Mouse (Mus musculus): ENCODE results near the gene Ppp1ca. TPM values are rescaled to one million over a fixed set of nuclear protein-coding genes. Genes with fewer than 3 reads are reported as not detected.

The Ppp1ca gene
- polyA plus RNA-seq, 1 experiment from 2014 or later = 727 TPM

DNA sequence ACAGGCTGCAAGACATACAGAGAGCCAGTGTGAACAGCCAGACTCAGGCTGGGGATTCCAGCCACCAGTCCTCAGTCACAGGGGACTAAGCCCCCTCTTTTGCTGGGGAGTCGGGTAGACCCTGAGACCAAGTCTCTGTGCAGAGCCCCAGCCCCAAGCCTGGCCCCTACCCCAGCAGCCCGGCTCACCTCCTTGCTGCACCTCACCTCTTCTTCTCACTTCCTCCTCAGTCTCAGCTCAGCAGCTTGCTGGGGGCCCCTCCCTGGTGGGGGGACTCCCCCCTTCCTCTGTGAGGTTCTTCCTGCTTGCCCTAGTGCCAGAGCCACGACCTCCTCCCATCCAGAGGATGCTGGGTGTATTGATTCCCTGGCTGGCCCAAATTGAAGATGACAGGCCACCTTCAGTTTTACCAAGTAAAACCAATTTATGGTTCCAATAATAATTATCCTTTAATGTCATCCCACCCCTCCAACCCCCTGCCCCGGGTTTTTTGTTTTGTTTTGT, 982 bp upstream of the Ppp1ca start, which contains the start of gene Tbc1d10c:
Gene Tbc1d10c, minus strand, starts transcription at position 454 of the 504 bp plus-strand sequence.
- peaks cover 22% of the 10 kb centered on the region; the same call in 1 of the 2 replicates for H3K36me3 ChIP-seq (ENCODE audit: control insufficient read depth, insufficient read depth, low read length)
- peak within 1 kb of the TSS; percentile 99 for H3K9ac ChIP-seq (ENCODE audit: low read length)
- H3K4me1 ChIP-seq (ENCODE audit: control insufficient read depth, insufficient read depth, low read length) = peaks cover 19% of the 10 kb centered on the region
- 54% methylated on average over 4 of the region's 4 CpGs for WGBS
- peak within 1 kb of the TSS; percentile 96 for H3K27ac ChIP-seq (ENCODE audit: low read length)
- H3K9me3 ChIP-seq (replicated peaks; ENCODE audit: control insufficient read depth, low read length) = no peaks in the 10 kb centered on the region
- H3K27me3 ChIP-seq (ENCODE audit: control insufficient read depth, insufficient read depth, low read length) = no peaks in the 10 kb centered on the region
- H3K4me3 ChIP-seq (replicated peaks; ENCODE audit: low read length) = peak within 1 kb of the TSS; percentile 93
- H3K4me2 ChIP-seq (ENCODE audit: low read depth, low read length) = peak within 1 kb of the TSS; percentile 97
- no peak for ATAC-seq (ENCODE audit: insufficient read depth, low FRiP score)

DNA sequence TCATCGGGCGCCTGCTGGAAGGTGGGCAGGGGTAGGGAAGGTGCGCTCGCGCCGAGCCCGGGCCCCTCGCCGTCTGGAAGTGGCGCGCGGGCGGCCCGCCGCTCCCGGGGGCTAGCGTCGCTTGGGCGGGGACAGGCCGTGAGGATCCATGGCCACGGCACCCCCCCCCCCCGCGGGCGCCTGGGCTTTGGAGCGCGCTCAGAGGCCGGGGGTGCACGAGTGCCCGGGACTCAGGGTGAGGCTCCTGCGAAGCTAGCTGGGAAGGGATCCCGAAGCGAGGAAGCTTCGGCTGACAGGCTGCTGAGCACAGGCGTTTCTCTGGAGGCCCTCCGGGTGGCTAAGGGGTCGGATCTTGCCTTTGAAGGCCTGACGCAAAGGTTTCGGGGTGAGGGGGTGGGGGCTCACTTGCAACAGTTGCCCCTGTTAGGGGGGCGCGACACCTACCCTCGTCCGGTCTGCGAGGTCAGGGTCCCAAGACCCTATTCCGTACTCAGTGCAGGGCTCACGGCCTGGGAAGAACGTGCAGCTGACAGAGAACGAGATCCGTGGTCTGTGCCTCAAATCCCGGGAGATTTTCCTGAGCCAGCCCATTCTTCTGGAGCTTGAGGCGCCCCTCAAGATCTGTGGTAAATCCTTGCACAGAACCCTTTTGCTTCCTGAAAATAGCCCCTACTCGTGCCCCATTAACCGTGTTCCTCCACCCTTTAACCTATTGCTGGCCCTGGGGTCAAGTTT, 553 bp downstream of the Ppp1ca start:
- Histone ChIP-seq H3K36me3 (ENCODE audit: control insufficient read depth, insufficient read depth, low read length) (peaks cover 24% of the 10 kb centered on the region; the same call in 1 of the 2 replicates), H3K27ac (ENCODE audit: low read length) (peak overlapping the region; percentile 96), H3K9ac (ENCODE audit: low read length) (peak overlapping the region; percentile 99), H3K27me3 (ENCODE audit: control insufficient read depth, insufficient read depth, low read length) (no peaks in the 10 kb centered on the region), H3K4me2 (ENCODE audit: low read depth, low read length) (peak overlapping the region; percentile 97), H3K4me1 (ENCODE audit: control insufficient read depth, insufficient read depth, low read length) (peaks cover 19% of the 10 kb centered on the region), H3K4me3 (replicated peaks; ENCODE audit: low read length) (peak overlapping the region; percentile 93), H3K9me3 (replicated peaks; ENCODE audit: control insufficient read depth, low read length) (no peaks in the 10 kb centered on the region)
- WGBS = under 1% methylated on average over 50 of the region's 52 CpGs
- ATAC-seq (ENCODE audit: insufficient read depth, low FRiP score) = peak; percentile 48

DNA sequence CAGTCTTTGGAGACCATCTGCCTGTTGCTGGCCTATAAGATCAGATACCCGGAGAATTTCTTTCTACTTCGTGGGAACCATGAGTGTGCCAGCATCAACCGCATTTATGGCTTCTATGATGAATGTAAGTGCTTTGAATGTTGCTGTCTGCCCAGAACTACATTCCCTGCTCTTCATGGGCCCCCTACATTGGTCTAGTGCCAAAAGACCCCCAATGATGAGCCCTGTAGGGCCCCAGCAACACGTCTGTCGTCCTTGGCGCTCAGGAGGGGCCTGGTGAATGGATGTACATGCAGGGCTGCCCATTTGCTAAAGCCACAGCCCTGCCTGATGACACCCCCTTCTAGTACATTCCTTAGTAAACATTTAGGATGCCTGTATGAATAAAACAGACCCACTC, 1.3 kb downstream of the Ppp1ca start:
- Histone ChIP-seq H3K9ac (ENCODE audit: low read length) (peak overlapping the region; percentile 99), H3K27me3 (ENCODE audit: control insufficient read depth, insufficient read depth, low read length) (no peaks in the 10 kb centered on the region), H3K4me3 (replicated peaks; ENCODE audit: low read length) (peak overlapping the region; percentile 93), H3K27ac (ENCODE audit: low read length) (peak overlapping the region; percentile 96; the same call in 1 of the 2 replicates), H3K4me1 (ENCODE audit: control insufficient read depth, insufficient read depth, low read length) (peaks cover 19% of the 10 kb centered on the region), H3K9me3 (replicated peaks; ENCODE audit: control insufficient read depth, low read length) (no peaks in the 10 kb centered on the region), H3K36me3 (ENCODE audit: control insufficient read depth, insufficient read depth, low read length) (peaks cover 24% of the 10 kb centered on the region; the same call in 1 of the 2 replicates), H3K4me2 (ENCODE audit: low read depth, low read length) (peak overlapping the region; percentile 97)
- no peak for ATAC-seq (ENCODE audit: insufficient read depth, low FRiP score)
- 48% methylated on average over 6 of the region's 6 CpGs for WGBS

DNA sequence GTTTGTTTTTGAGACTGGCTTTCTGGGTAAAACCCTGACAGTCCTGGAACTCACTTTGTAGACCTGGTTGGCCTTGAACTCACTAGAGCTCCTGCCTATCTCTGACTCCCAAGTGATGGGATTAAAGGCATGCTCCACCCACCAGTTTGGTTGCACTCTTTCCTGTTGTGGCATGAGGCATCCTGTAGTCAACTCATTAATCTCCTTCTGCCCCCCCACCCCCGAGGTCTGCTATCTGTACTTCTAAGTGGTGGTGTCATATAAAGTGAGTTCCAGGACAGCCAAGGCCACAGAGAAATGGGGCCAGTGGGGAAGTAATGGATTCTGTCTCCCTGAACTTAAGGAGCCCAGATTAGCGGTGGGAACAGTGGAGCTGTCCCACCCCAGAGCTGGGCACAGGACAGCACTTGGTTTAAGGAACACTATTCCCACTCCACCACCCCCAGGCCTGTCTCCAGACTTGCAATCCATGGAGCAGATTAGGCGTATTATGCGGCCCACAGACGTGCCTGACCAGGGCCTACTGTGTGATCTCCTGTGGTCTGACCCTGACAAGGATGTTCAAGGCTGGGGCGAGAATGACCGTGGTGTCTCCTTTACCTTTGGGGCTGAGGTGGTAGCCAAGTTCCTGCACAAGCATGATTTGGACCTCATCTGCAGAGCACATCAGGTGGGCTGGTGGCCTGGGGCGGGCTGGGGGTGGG, 2.3 kb downstream of the Ppp1ca start:
- H3K4me1 ChIP-seq (ENCODE audit: control insufficient read depth, insufficient read depth, low read length) = peaks cover 19% of the 10 kb centered on the region
- H3K9ac ChIP-seq (ENCODE audit: low read length) = no peak overlapping the region
- H3K4me2 ChIP-seq (ENCODE audit: low read depth, low read length) = no peak overlapping the region
- 86% methylated on average over 8 of the region's 8 CpGs for WGBS
- no peak overlapping the region for H3K27ac ChIP-seq (ENCODE audit: low read length)
- H3K27me3 ChIP-seq (ENCODE audit: control insufficient read depth, insufficient read depth, low read length) = no peaks in the 10 kb centered on the region
- no peak overlapping the region for H3K4me3 ChIP-seq (replicated peaks; ENCODE audit: low read length)
- no peaks in the 10 kb centered on the region for H3K9me3 ChIP-seq (replicated peaks; ENCODE audit: control insufficient read depth, low read length)
- peaks cover 24% of the 10 kb centered on the region; the same call in 1 of the 2 replicates for H3K36me3 ChIP-seq (ENCODE audit: control insufficient read depth, insufficient read depth, low read length)
- no peak for ATAC-seq (ENCODE audit: insufficient read depth, low FRiP score)

DNA sequence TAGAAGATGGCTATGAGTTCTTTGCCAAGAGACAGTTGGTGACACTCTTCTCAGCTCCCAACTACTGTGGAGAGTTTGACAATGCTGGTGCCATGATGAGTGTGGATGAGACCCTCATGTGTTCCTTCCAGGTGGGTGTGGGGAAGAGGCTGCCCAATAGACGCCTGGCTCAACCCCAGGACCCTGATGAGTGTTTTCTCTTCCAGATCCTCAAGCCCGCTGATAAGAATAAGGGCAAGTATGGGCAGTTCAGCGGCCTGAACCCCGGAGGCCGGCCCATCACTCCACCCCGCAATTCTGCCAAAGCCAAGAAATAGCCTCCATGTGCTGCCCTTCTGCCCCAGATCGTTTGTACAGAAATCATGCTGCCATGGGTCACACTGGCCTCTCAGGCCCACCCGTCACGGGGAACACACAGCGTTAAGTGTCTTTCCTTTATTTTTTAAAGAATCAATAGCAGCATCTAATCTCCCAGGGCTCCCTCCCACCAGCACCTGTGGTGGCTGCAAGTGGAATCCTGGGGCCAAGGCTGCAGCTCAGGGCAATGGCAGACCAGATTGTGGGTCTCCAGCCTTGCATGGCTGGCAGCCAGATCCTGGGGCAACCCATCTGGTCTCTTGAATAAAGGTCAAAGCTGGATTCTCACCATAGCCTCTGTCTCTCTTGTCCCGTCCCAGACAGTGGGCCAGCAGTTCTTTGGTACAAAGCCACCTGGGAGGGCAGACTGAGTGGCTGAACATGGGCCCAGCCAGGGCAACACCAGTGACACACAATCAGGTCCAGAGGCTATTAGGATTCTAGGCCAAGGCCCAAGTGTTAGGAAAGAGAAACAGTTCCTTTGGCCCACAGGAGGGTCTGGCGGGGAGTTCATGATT, 3.1 kb downstream of the Ppp1ca start:
- no peak overlapping the region for H3K4me3 ChIP-seq (replicated peaks; ENCODE audit: low read length)
- H3K4me2 ChIP-seq (ENCODE audit: low read depth, low read length) = no peak overlapping the region
- no peak overlapping the region for H3K27ac ChIP-seq (ENCODE audit: low read length)
- peaks cover 24% of the 10 kb centered on the region; the same call in 1 of the 2 replicates for H3K36me3 ChIP-seq (ENCODE audit: control insufficient read depth, insufficient read depth, low read length)
- H3K9me3 ChIP-seq (replicated peaks; ENCODE audit: control insufficient read depth, low read length) = no peaks in the 10 kb centered on the region
- peaks cover 20% of the 10 kb centered on the region for H3K4me1 ChIP-seq (ENCODE audit: control insufficient read depth, insufficient read depth, low read length)
- H3K27me3 ChIP-seq (ENCODE audit: control insufficient read depth, insufficient read depth, low read length) = no peaks in the 10 kb centered on the region
- WGBS = 79% methylated on average over 12 of the region's 12 CpGs
- no peak for ATAC-seq (ENCODE audit: insufficient read depth, low FRiP score)
- H3K9ac ChIP-seq (ENCODE audit: low read length) = no peak overlapping the region

DNA sequence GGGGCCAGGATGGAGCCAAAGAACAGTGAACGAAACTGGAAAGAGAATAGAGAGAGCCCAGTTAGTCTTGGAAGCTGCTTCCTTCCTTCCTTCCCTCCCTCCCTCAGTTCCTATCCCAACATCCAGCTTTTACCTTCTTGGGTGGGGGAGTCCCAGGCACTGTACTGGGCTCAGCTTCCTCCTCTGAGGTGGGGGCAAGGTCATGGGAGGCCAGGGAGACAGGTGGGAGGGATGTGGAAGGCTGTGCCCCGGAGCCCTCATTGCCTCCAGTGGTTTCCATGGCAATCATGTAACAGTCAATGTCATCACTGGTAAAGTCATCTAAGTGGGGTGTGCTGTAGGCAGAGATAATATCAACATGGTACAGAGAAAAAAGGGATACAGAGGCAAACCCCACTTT, 4.2 kb downstream of the Ppp1ca start:
- ATAC-seq (ENCODE audit: insufficient read depth, low FRiP score) = no peak
- no peaks in the 10 kb centered on the region for H3K27me3 ChIP-seq (ENCODE audit: control insufficient read depth, insufficient read depth, low read length)
- no peak overlapping the region for H3K27ac ChIP-seq (ENCODE audit: low read length)
- WGBS = 52% methylated on average over 2 of the region's 2 CpGs
- peaks cover 24% of the 10 kb centered on the region for H3K4me1 ChIP-seq (ENCODE audit: control insufficient read depth, insufficient read depth, low read length)
- no peak overlapping the region for H3K4me3 ChIP-seq (replicated peaks; ENCODE audit: low read length)
- no peaks in the 10 kb centered on the region for H3K9me3 ChIP-seq (replicated peaks; ENCODE audit: control insufficient read depth, low read length)
- H3K4me2 ChIP-seq (ENCODE audit: low read depth, low read length) = no peak overlapping the region
- peaks cover 24% of the 10 kb centered on the region; the same call in 1 of the 2 replicates for H3K36me3 ChIP-seq (ENCODE audit: control insufficient read depth, insufficient read depth, low read length)
- no peak overlapping the region; the same call in 1 of the 2 replicates for H3K9ac ChIP-seq (ENCODE audit: low read length)

DNA sequence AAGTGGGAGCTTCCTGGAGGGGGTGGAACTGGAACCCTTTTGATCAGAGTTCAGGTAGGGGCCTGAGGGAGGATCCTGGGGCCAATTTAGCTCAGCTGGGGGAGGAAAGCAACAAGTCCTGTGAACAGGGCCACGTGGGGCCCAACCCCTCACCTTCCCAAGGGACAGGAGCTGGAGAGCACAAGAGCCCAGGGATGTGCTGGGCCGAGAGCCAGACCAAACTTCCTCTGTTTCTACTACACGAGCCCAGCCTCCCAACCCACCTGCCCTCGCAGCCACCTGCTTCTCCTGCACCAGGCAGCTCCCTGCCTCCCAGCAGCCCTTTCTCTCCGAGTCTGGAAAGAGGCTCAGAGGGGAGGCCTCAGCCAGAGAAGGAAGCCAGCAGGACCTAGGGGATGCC, 4.7 kb downstream of the Ppp1ca start:
- Histone ChIP-seq H3K9me3 (replicated peaks; ENCODE audit: control insufficient read depth, low read length) (no peaks in the 10 kb centered on the region), H3K4me1 (ENCODE audit: control insufficient read depth, insufficient read depth, low read length) (peaks cover 24% of the 10 kb centered on the region), H3K4me3 (replicated peaks; ENCODE audit: low read length) (no peak overlapping the region), H3K27ac (ENCODE audit: low read length) (no peak overlapping the region), H3K27me3 (ENCODE audit: control insufficient read depth, insufficient read depth, low read length) (no peaks in the 10 kb centered on the region), H3K9ac (ENCODE audit: low read length) (no peak overlapping the region), H3K4me2 (ENCODE audit: low read depth, low read length) (no peak overlapping the region), H3K36me3 (ENCODE audit: control insufficient read depth, insufficient read depth, low read length) (peaks cover 24% of the 10 kb centered on the region; the same call in 1 of the 2 replicates)
- ATAC-seq (ENCODE audit: insufficient read depth, low FRiP score) = no peak
- 27% methylated on average over 5 of the region's 5 CpGs for WGBS

DNA sequence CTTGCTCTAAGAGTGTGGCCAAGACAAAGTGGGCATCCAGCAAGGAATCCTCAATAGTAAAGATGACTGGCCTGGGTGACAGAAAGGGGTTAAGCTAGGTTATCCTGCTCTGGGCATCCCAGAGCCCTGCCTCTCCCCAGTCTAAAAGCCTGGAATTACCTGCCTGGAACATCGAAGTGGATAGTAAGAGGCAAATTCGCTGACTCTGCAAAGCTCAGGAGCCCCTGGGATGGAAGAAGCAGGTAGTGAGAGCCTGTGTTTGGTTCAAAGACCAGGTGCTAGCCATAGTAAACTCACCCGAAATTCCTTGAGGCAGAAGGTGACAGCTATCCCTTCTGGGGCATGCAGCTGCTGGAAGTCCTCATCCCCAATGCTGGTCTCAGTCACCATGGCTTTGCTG, 5.3 kb downstream of the Ppp1ca start:
- WGBS = 63% methylated on average over 3 of the region's 3 CpGs
- Histone ChIP-seq H3K9ac (ENCODE audit: low read length) (no peak overlapping the region), H3K27ac (ENCODE audit: low read length) (no peak overlapping the region), H3K4me1 (ENCODE audit: control insufficient read depth, insufficient read depth, low read length) (peaks cover 29% of the 10 kb centered on the region), H3K9me3 (replicated peaks; ENCODE audit: control insufficient read depth, low read length) (no peaks in the 10 kb centered on the region), H3K4me2 (ENCODE audit: low read depth, low read length) (no peak overlapping the region), H3K4me3 (replicated peaks; ENCODE audit: low read length) (no peak overlapping the region), H3K27me3 (ENCODE audit: control insufficient read depth, insufficient read depth, low read length) (no peaks in the 10 kb centered on the region), H3K36me3 (ENCODE audit: control insufficient read depth, insufficient read depth, low read length) (peaks cover 24% of the 10 kb centered on the region; the same call in 1 of the 2 replicates)
- no peak for ATAC-seq (ENCODE audit: insufficient read depth, low FRiP score)

Data from stomach, embryonic 16.5 days (tissue).